Mouse (Mus musculus) lung, embryonic 14.5 days (tissue): ENCODE results near the gene Pdk2. TPM values are rescaled to one million over a fixed set of nuclear protein-coding genes. Genes with fewer than 3 reads are reported as not detected.
A peak's percentile ranks its signal among the peaks of the same experiment; 100 is the strongest.

ENCODE experiments used
- ATAC-seq: fragments of 200-750 bp; cut with Nextera tagmentation; 2 replicates; pipeline ENCODE4 v1.8.0; 2017; ENCODE audit warnings: mild to moderate bottlenecking, moderate TSS enrichment, moderate library complexity; ENCODE audit not compliant: insufficient read depth
- DNase-seq: peaks from one replicate; pipeline ENCODE4 v3.0.0-alpha.2; 2015
- H3K27ac ChIP-seq: fragments of 300-500 bp; sonication (generic); 2 replicates; pipeline ENCODE4 v1.5.1; 2014; ENCODE audit warnings: low read depth, mild to moderate bottlenecking, moderate library complexity
- H3K27me3 ChIP-seq: fragments of 300-500 bp; sonication (generic); 2 replicates; pipeline ENCODE4 v1.6.1; 2014; ENCODE audit warnings: low read length, control low read depth; ENCODE audit not compliant: insufficient read depth
- H3K36me3 ChIP-seq: fragments of 300-500 bp; sonication (generic); 2 replicates; pipeline ENCODE4 v1.6.1; 2014; ENCODE audit warnings: control low read depth; ENCODE audit not compliant: insufficient read depth
- H3K4me1 ChIP-seq: fragments of 300-500 bp; sonication (generic); 2 replicates; pipeline ENCODE4 v1.6.1; 2014; ENCODE audit warnings: antibody characterized with exemption, control low read depth; ENCODE audit not compliant: insufficient read depth
- H3K4me2 ChIP-seq: fragments of 300-500 bp; sonication (generic); 2 replicates; pipeline ENCODE4 v1.6.1; 2014; ENCODE audit warnings: mild to moderate bottlenecking
- H3K4me3 ChIP-seq: fragments of 300-500 bp; sonication (generic); 2 replicates; pipeline ENCODE4 v1.5.1; 2014; ENCODE audit warnings: low read depth, low read length
- H3K9ac ChIP-seq: fragments of 300-500 bp; sonication (generic); 2 replicates; pipeline ENCODE4 v1.6.1; 2014
- H3K9me3 ChIP-seq: fragments of 300-500 bp; sonication (generic); 2 replicates; pipeline ENCODE4 v1.6.1; 2016; ENCODE audit warnings: low read depth, low read length, control low read depth
- CTCF ChIP-seq: IDR thresholded peaks from 2 replicates; pipeline ENCODE4 v1.5.1; 2016; ENCODE audit warnings: antibody characterized with exemption, low read depth
- WGBS: fragments of 180-500 bp; shearing (Covaris S2); extraction: QIAGEN DNeasy Blood & Tissue Kit; methylation state at CpG from one replicate; pipeline ENCODE4 v1.1.7; 2014; 5-methylcytosine and 5-hydroxymethylcytosine counted together
- polyA plus RNA-seq: library from polyadenylated mRNA; unstranded; fragments of >200 nt; fragmentation: Nextera tagmentation; extraction: Ambion mirVana; gene quantifications from 2 replicates; pipeline ENCODE4 v1.2.1, GENCODE M21; 2014

The Pdk2 gene
- polyA plus RNA-seq, 1 experiment from 2014 or later, result 24.5 TPM

DNA sequence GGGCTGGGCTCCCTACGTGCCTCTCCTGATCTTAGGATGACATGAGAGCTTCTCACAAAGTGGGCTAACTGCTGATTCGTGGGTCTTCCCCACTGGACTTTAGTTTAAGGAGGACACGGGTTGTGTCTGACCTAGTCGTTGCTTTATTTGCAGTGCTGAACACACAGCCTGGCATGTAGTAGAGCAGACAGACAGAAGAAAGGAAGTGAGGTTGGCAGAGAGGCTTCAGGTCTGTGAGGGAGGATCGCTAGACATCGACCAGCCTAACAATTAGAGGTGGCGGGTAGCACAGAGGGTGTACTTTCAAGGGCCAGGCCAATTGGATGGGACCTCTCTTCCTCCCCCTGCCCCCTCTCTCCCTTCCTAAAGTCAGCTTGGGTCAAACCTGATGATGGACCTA is 2.5 kb upstream of the Pdk2 start:
- Histone ChIP-seq H3K9me3 (no peaks in the 10 kb centered on the region), H3K27ac (no peak overlapping the region), H3K4me3 (no peak overlapping the region), H3K9ac (no peak overlapping the region), H3K4me1 (peaks cover 7% of the 10 kb centered on the region; the same call in 1 of the 2 replicates), H3K4me2 (no peak overlapping the region), H3K27me3 (no peaks in the 10 kb centered on the region), H3K36me3 (peaks cover 14% of the 10 kb centered on the region; the same call in 1 of the 2 replicates)
- no peak for DNase-seq
- no peak for ATAC-seq
- WGBS, result 49% methylated on average over 7 of the region's 7 CpGs
- TF ChIP-seq CTCF, result no peak

DNA sequence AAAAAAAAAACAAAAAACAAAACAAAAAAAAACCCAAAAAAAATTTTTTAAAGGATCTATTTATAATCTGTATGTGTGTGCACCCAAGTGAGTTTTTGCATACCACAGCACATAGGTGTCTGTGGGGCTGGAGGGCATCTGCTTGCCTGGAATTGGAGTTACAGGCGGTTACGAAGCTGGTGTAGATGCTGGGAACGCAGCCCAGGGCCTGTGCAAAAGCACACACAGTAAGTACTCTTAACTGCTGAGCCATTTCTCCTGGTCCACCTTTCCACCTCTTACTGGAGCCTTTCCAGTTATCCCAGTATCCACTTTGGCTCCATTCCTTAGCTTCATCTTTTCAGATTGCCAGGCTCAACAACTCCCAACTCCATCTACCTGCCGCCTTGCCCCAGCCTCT is 1.9 kb upstream of the Pdk2 start:
- Histone ChIP-seq H3K4me3 (no peak overlapping the region), H3K9ac (no peak overlapping the region), H3K27ac (no peak overlapping the region), H3K27me3 (no peaks in the 10 kb centered on the region), H3K9me3 (no peaks in the 10 kb centered on the region), H3K4me1 (peaks cover 7% of the 10 kb centered on the region; the same call in 1 of the 2 replicates), H3K4me2 (no peak overlapping the region), H3K36me3 (peaks cover 14% of the 10 kb centered on the region; the same call in 1 of the 2 replicates)
- no peak for TF ChIP-seq CTCF
- DNase-seq (no peak), ATAC-seq (no peak)
- WGBS, result 84% methylated on average over 4 of the region's 4 CpGs

DNA sequence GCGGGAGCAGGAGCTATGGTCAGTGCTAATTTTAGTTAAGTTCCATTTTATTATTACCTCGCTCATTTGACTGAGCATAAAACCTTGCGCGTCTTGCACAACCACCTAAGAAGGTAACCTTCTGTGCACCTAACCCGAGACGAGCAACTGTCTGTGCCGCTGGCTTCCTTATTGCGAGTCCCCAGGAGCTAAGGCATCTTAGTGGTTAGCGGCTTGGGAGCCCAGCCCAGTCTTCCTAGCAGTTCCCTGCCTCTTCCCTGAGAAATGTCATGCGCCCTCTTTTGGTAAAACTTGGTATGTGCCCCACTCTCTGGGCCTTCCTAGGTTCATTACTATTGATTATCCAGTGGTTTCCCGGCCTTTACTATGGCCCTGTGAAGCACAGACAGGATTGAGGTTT is 942 bp upstream of the Pdk2 start:
- TF ChIP-seq CTCF, result peak; percentile 81
- H3K27me3 ChIP-seq, result no peaks in the 10 kb centered on the region
- H3K4me1 ChIP-seq, result peaks cover 7% of the 10 kb centered on the region; the same call in 1 of the 2 replicates
- WGBS, result 1% methylated on average over 11 of the region's 11 CpGs
- no peaks in the 10 kb centered on the region for H3K9me3 ChIP-seq
- DNase-seq, result peak; percentile 94
- peak overlapping the region; percentile 44; the same call in 1 of the 2 replicates for H3K9ac ChIP-seq
- peak overlapping the region; percentile 93 for H3K4me2 ChIP-seq
- H3K36me3 ChIP-seq, result peaks cover 14% of the 10 kb centered on the region; the same call in 1 of the 2 replicates
- peak; percentile 16; the same call in 1 of the 2 replicates for ATAC-seq
- H3K27ac ChIP-seq, result no peak overlapping the region
- H3K4me3 ChIP-seq, result peak overlapping the region; percentile 77

DNA sequence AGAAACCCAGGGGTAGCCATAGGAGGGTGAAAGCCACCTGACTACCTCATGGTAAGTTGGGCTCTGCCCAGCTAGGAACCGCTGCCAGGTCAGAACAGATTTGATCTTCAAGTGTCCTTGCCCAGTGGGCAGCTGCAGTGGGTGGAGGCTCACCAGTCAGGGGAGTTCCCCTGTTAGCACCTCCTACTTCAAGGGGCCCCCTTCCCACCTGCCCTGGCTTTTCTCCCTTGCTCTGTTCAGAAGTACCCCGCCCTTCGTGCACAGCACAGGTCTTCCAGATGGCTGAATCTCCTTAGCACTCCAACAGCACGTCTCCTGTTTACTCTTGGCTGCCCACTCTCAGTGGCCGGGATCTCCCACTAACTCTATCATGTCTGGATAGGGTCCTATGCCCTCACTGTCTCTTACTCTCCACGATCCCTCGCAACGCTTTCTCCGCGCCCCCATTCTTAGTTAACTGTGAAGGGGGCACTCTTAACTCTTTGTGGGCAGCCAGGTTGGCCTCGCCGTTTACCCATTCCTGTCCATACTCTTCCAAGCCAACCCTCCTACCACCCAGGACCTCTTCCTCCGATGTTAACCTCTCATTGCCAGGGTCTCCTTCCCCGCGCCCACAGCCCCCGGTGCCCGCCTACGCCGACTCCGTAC is 539 bp downstream of the Pdk2 start:
- Histone ChIP-seq H3K27me3 (no peaks in the 10 kb centered on the region), H3K9ac (peak overlapping the region; percentile 73), H3K36me3 (peaks cover 9% of the 10 kb centered on the region; the same call in 1 of the 2 replicates), H3K9me3 (no peaks in the 10 kb centered on the region), H3K27ac (peak overlapping the region; percentile 73), H3K4me2 (peak overlapping the region; percentile 93), H3K4me3 (peak overlapping the region; percentile 77), H3K4me1 (peaks cover 7% of the 10 kb centered on the region; the same call in 1 of the 2 replicates)
- no peak for TF ChIP-seq CTCF
- peak; percentile 40 for ATAC-seq
- peak; percentile 52 for DNase-seq
- under 1% methylated on average over 20 of the region's 20 CpGs for WGBS

DNA sequence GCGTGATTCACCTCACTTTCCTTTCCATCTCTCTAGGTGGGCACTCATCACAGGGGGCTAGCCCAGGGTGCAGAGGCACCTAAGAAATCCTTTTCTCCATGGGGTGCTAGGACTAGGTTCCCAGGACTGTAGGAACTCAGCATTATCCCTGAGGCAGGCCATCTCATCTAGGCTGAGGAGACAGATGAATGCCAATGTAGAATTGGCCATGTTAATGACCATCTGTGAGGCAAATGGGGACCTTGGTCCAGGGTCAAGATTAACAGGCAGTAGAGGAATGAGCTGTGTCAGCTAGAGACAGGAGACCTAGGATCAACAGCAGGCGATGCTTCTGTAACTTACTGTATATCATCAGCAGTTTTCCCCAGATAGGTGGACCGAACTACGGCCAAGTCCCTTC is 1.4 kb downstream of the Pdk2 start:
- Histone ChIP-seq H3K36me3 (peaks cover 6% of the 10 kb centered on the region; the same call in 1 of the 2 replicates), H3K4me2 (peak overlapping the region; percentile 93), H3K27me3 (no peaks in the 10 kb centered on the region), H3K9me3 (no peaks in the 10 kb centered on the region), H3K4me3 (peak overlapping the region; percentile 77), H3K9ac (no peak overlapping the region; the same call in 1 of the 2 replicates), H3K4me1 (peaks cover 7% of the 10 kb centered on the region; the same call in 1 of the 2 replicates), H3K27ac (no peak overlapping the region; the same call in 1 of the 2 replicates)
- no peak for TF ChIP-seq CTCF
- ATAC-seq (no peak), DNase-seq (no peak)
- 70% methylated on average over 4 of the region's 4 CpGs for WGBS

DNA sequence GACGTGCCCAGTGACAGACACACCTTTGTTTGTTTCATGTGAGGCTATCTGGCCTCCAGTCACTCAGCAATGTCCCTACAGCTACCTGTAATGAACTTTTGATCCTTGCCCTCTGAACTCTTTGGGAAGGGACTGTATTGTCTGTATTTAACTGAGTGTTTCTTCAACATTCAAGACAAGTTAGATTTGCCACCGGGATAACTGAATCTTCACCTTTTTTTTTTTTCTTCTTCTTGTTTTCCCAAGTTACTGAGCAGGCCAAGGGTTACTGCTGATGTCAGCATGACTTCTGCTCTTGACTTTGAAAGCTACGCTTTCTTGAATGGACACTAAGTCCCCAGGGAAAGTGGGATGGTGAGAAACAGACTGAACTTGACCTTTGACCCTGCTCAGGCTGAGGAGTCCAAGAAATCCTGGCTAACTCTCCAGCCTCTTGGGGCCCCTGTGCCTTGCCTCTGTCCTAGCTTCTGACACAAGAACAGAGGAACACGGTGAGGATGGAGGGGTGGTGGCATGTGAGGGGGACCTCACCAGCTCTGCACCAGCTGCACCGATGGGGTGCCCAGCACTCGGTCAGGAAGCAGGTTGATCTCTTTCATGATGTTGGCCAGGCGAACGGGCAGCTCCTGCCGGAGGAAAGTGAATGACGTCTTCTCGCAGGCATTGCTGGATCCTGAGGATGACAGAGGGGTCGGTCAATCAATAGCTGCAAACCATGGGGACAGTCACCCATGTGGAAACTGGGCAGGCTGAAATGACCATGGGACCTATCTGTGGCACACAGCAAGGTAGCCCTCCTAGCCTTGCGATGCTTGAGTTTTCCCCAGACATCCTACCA is 2.1 kb downstream of the Pdk2 start:
- WGBS, result 76% methylated on average over 13 of the region's 13 CpGs

More for the DNA sequence above, 2.1 kb downstream of the Pdk2 start:
- Histone ChIP-seq H3K4me1 (peaks cover 7% of the 10 kb centered on the region; the same call in 1 of the 2 replicates), H3K9ac (no peak overlapping the region), H3K4me2 (no peak overlapping the region), H3K27ac (no peak overlapping the region), H3K27me3 (no peaks in the 10 kb centered on the region), H3K4me3 (no peak overlapping the region), H3K9me3 (no peaks in the 10 kb centered on the region), H3K36me3 (0 out of 2 replicates have a peak, but pooled peaks cover 2% of the 10 kb centered on the region)
- ATAC-seq, result no peak
- no peak for TF ChIP-seq CTCF
- peak; percentile 20 for DNase-seq
